16 mouse cellular contexts compared by ENCODE assay signal in genomic region chr5:81043875-81044274, GRCm38 (mm10).
"Had no signal": no experiment of that assay in that cellular context is flagged by ENCODE, and none has a peak within 500 bp of the region (broad histone marks: within the 10 kb centered on the region; RNA-seq: fewer than 3 reads in every experiment).

No protein-coding gene starts in this region.

- ATAC-seq: hindbrain, embryonic 16.5 days; inflammation-experienced regulatory T-cells, adult 6 months; intestine, embryonic 15.5 days; intestine, postnatal 0 days had no signal

- DNase-seq: gastrocnemius, postnatal 14 days; gastrocnemius, postnatal 36 days; heart, adult 18-20 months; heart, postnatal 10 days; heart, postnatal 4 days; kidney, adult 18-20 months; kidney, adult 8-10 months; kidney, postnatal 10 days; kidney, postnatal 25 days; kidney, postnatal 4 days; liver; liver, embryonic 13.5 days had no signal
